Mouse (Mus musculus): ENCODE data around the gene Tssk1.

- TF ChIP-seq CTCF (conservative IDR thresholded peaks at IDR 0.05; ENCODE audit: insufficient read depth, insufficient read length, low read depth, low read length) (no peak), POLR2A (IDR thresholded peaks at IDR 0.05; ENCODE audit: low read depth, low read length) (no peak)
These were observed 44.2 kb downstream of the Tssk1 start for GRCm38 (mm10) chr16:17938187-17938586.

Measured in kidney, adult 2 months (tissue).